Mouse (Mus musculus): Measurements from ENCODE around the gene Abhd17c. TPM values are rescaled to one million over a fixed set of nuclear protein-coding genes. Genes with fewer than 3 reads are reported as not detected.
"Not testable (repeated sequence)": the region's sequence is repeated elsewhere in the genome, so short reads cannot be mapped to it uniquely, and the experiment has no call there.

Abhd17c gene
- 10 to 100 TPM; 27.9 to 28.0 TPM for total RNA-seq (2021)

GRCm38 (mm10) chr7:84151001-84151959, at the start of gene Abhd17c:
Gene Abhd17c (minus strand): TSS chr7:84151893.
- intact Hi-C loops (cut with DNase I), result loop anchor here (2.0 to 5.0 kb wide), 3 partner anchors 16 to 259 kb away; no protein-coding TSS in a partner anchor
- peak; percentile 47 to 60 for DNase-seq

DNA sequence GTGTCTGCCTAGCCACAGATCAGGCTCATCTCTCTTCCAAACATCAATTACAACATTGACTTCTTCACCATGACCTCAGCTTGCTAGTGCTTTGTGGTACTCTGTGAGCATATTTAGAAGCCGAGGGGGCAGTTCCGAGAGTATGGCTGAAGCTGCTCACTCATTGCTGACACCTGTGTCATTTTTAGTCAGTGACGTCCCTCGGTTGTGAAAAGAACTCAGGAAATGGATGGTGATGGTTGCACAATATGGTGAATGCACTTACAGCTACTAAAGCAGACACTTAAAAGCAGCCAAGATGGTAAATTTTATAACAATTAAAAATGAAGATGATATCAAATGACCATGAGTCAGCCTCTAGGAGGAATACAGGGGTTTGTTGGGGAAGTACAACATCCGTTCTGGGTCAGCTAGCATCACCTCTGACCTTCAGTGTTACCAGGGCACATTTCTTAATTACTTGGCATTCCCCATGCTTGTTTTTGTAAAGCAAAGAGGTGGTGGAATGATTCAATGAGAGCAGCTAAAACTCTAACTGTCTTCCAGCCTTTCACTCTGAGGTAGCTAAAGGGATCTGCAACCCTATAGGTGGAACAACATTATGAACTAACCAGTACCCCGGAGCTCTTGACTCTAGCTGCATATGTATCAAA, 45.6 kb upstream of the Abhd17c start:
- no peak for DNase-seq
- intact Hi-C loops (cut with DNase I), result no loop called here

GRCm38 (mm10) chr7:84196221-84196620, 44.5 kb upstream of the Abhd17c start:
- intact Hi-C loops (cut with DNase I), result no loop called here

GRCm38 (mm10) chr7:84192256-84192655, 40.6 kb upstream of the Abhd17c start:
- no peak for DNase-seq

More at GRCm38 (mm10) chr7:84196221-84196620, 44.5 kb upstream of the Abhd17c start:
- DNase-seq, result no peak

DNA sequence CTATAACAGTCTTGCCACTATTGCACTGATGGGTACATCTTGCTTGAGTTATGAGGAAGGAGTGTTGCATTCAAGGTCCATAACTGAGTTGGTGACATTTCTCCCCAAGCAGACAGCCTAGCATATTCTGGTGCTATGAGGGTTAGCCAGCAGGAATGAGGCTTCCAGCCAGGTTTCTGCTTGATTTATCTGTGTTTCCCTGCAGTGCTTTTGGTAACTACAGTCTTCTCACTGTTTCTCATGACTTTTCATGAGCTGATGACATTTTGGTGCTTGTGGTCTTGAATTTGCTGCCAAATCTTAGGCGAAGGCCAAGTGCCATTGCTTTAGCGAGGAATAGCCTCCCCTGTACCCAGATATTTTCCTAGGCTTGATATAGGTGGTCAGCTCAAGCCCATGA, 39.8 kb upstream of the Abhd17c start:
- no peak for DNase-seq
- intact Hi-C loops (cut with DNase I), result no loop called here

More at GRCm38 (mm10) chr7:84192256-84192655, 40.6 kb upstream of the Abhd17c start:
- intact Hi-C loops (cut with DNase I), result no loop called here

GRCm38 (mm10) chr7:84188196-84188595, 36.5 kb upstream of the Abhd17c start:
- intact Hi-C loops (cut with DNase I), result no loop called here
- DNase-seq, result no peak

DNA sequence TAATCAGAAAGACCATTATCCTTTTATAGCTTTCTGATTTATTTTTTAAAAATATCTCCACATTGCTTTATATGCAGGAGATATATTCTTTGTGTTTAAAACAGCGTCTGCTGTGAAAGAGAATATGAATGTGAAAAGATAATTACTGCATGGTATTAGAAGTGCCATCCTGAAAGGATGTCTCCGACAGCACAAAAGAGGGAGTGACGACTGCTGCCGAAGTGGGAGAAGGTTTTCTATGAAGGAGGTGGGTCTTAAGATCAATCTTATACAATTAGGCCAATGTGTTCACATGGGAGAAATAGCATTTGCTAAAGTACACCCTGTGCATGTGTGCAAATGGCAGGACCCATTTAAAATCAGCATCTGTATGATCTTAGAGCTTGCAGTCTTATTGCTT, 33.5 kb upstream of the Abhd17c start:
- intact Hi-C loops (cut with DNase I), result no loop called here
- DNase-seq, result no peak

- intact Hi-C loops (cut with DNase I), result no loop called here
- DNase-seq, result no peak
Measured at GRCm38 (mm10) chr7:84184703-84185102, 33.0 kb upstream of the Abhd17c start.

- DNase-seq; intact Hi-C loops (cut with DNase I): not testable (repeated sequence)
Measured at GRCm38 (mm10) chr7:84178809-84179208, 27.1 kb upstream of the Abhd17c start.

GRCm38 (mm10) chr7:84174655-84175448, 23.2 kb upstream of the Abhd17c start:
- intact Hi-C loops (cut with DNase I), result loop anchor here (5.0 kb wide), 1 partner anchor 87 kb away; no protein-coding TSS in a partner anchor
- no peak for DNase-seq

GRCm38 (mm10) chr7:84173394-84173793, 21.7 kb upstream of the Abhd17c start:
- no peak for DNase-seq
- intact Hi-C loops (cut with DNase I), result loop anchor here (5.0 kb wide), 1 partner anchor 89 kb away; no protein-coding TSS in a partner anchor

GRCm38 (mm10) chr7:84171177-84171787, 19.6 kb upstream of the Abhd17c start:
- DNase-seq, result no peak
- intact Hi-C loops (cut with DNase I), result loop anchor here (5.0 kb wide), 1 partner anchor 91 kb away; no protein-coding TSS in a partner anchor

- intact Hi-C loops (cut with DNase I), result no loop called here
Measured at GRCm38 (mm10) chr7:84168355-84168754, 16.7 kb upstream of the Abhd17c start.

DNA sequence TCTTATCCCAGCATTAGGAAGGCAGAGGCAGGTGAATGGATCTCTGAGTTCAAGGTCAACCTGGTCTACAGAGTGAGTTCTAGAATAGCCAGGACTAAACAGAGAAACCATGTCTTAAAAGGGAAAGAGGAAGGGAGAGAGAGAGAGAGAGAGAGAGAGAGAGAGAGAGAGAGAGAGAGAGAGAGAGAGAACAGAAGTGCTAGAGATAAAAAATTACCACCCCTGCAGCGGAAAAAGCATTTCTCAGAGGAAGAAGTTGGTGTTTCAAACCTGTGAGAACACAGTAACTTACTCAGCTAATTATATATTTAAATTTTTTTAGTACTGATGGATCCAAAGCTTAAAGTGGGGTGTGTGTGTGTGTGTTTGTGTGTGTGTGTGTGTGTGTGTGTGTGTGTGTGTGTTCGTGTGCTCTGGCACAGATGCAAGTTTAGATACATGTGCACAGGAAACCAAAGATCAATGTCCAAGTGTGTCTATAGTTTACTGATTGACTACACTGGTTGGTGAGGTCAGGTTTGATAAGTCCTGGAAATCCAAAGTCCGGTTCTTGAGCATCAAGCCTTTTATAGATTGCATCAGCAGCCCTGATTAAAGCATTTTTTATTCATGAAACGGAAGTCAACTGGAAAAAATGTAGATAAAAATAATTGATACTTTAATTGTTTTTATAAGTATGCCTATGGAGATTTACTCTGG, 15.2 kb upstream of the Abhd17c start:
- no peak for DNase-seq
- intact Hi-C loops (cut with DNase I), result no loop called here

More at GRCm38 (mm10) chr7:84168355-84168754, 16.7 kb upstream of the Abhd17c start:
- DNase-seq, result no peak

- intact Hi-C loops (cut with DNase I), result no loop called here
- DNase-seq, result no peak
Measured at GRCm38 (mm10) chr7:84166007-84166406, 14.3 kb upstream of the Abhd17c start.

DNA sequence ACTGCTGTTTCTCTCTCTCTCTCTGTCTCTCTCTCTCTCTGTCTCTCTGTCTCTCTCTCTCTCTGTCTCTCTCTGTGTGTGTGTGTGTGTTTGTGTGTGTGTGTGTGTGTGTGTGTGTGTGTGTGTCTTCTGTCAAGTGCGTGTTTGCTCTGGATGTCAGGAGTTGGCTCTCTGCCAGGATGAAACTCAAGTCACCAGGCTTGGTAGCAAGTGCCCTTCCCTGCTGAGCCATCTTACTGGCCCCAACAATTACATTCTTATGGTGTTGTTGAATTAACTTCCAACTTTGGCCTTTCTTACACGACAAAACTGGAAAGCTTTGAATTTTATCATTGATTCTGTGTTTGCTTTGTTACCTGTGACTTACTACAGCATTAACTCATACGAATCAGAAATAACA, 13.6 kb upstream of the Abhd17c start:
- intact Hi-C loops (cut with DNase I), result no loop called here
- no peak for DNase-seq

DNA sequence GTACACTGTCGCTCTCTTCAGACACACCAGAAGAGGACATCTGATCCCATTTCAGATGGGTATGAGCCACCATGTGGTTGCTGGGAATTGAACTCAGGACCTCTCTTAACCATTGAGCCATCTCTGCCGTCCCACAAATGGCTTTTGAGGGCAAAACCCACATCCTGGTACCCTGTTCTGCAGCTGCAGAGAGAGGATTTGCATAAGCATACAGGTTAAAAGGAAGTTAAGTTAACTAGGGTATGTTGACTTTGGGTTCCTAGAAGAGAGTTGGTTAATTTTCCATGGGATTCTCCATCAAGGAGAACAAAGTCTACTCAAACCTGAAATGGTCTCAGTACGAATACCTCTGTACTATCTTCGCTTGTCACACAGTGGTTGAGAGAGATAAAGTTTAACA, 13.2 kb upstream of the Abhd17c start:
- DNase-seq, result no peak
- intact Hi-C loops (cut with DNase I), result no loop called here

- intact Hi-C loops (cut with DNase I), result no loop called here
- no peak for DNase-seq
Measured at GRCm38 (mm10) chr7:84164419-84164818, 12.7 kb upstream of the Abhd17c start.

DNA sequence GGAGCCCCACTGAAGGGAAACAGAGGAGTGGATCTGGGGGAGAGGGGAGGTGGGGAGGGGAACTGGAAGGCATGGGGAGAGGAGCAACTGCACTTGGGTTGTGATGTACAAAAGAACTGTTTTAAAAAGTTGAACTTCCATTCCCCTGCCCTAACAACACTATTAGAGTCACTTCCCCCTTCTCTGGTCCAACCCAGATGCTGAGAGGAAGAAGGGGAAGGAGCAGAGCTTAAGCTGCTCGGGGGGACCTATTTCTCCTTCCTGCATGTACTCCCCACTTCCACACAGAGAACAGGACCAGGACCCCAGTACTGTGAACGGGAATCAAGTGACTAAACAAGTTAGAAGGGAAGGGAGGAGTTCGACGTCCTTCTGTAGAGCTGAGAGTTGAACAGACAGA, 11.9 kb upstream of the Abhd17c start:
- intact Hi-C loops (cut with DNase I), result no loop called here
- DNase-seq, result no peak

Data from heart, postnatal 36 days (tissue).